In the genomic region with DNA sequence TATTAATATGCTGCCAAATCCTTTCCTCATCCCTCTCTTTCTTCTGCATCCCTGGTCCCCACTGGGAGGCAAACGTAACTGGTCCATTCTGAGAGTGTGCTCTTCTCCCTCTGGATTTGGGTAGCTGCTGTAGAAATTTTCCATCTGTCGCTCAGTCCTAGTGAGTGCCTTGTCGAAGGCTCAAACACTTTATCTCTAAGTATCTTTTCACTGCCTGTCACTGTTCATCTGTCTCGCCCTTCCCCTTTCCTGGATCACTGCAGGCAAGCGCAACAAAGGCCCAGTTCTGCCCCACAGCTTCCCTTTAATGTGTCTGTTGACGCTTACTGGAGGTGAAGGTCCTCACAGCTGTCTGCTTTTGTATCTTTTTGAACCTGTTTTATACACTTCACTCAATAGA, we compare ENCODE assay signal across 18 mouse cellular contexts. TPM values are rescaled to one million over a fixed set of nuclear protein-coding genes. Genes with fewer than 3 reads are reported as not detected.
A peak's percentile ranks its signal among the peaks of the same experiment; 100 is the strongest.
DNase-seq lines count a peak whose midpoint lies in the region; ATAC-seq and TF ChIP-seq lines count a peak whose summit lies in the region.
"Had no signal": no experiment of that assay in that cellular context is flagged by ENCODE, and none has a peak within 500 bp of the region (broad histone marks: within the 10 kb centered on the region; RNA-seq: fewer than 3 reads in every experiment).

No protein-coding gene starts in this region.

- no peak for DNase-seq in kidney, adult 2 months
- DNase-seq in lung, postnatal 25 days (ENCODE audit: low spot score), result peak; percentile 7
- DNase-seq in adrenal gland, postnatal 4 days (ENCODE audit: low spot score in 2 of 2), result no peak
- no peak for DNase-seq in testis, postnatal 10 days (ENCODE audit: low spot score)
- DNase-seq: cerebellum, postnatal 10 days; heart, postnatal 10 days; layer of hippocampus, adult 9-11 months had no signal

- H3K4me3 ChIP-seq in forebrain, embryonic 12.5 days (replicated peaks), result no peak overlapping the region
- H3K4me3 ChIP-seq in forebrain, embryonic 16.5 days (replicated peaks; ENCODE audit: low read length), result no peak overlapping the region
- no peak overlapping the region for H3K4me3 ChIP-seq in kidney, adult 2 months (ENCODE audit: insufficient read depth, low read depth, low read length)
- no peak overlapping the region for H3K4me3 ChIP-seq in kidney, embryonic 15.5 days (replicated peaks)
- H3K4me3 ChIP-seq: limb, embryonic 10.5 days; myocyte had no signal

- H3K27me3 ChIP-seq in forebrain, embryonic 12.5 days, result no peaks in the 10 kb centered on the region
- H3K27me3 ChIP-seq in forebrain, embryonic 16.5 days (replicated peaks; ENCODE audit: control insufficient read depth, insufficient read depth, low read length), result no peaks in the 10 kb centered on the region
- H3K27me3 ChIP-seq in kidney, adult 2 months (replicated peaks; ENCODE audit: control insufficient read depth, insufficient read depth, low read length), result no peaks in the 10 kb centered on the region
- no peaks in the 10 kb centered on the region for H3K27me3 ChIP-seq in kidney, embryonic 15.5 days

- no peak overlapping the region for H3K4me2 ChIP-seq in forebrain, embryonic 12.5 days
- H3K4me2 ChIP-seq in forebrain, embryonic 16.5 days (ENCODE audit: low read length), result no peak overlapping the region
- no peak overlapping the region for H3K4me2 ChIP-seq in kidney, embryonic 15.5 days

- no peaks in the 10 kb centered on the region for H3K9me3 ChIP-seq in forebrain, embryonic 12.5 days
- no peaks in the 10 kb centered on the region for H3K9me3 ChIP-seq in forebrain, embryonic 16.5 days (ENCODE audit: control insufficient read depth, low read length)
- no peaks in the 10 kb centered on the region for H3K9me3 ChIP-seq in kidney, embryonic 15.5 days (replicated peaks)
- H3K9me3 ChIP-seq: limb, embryonic 10.5 days had no signal

- no peak overlapping the region for H3K9ac ChIP-seq in forebrain, embryonic 12.5 days
- no peak overlapping the region for H3K9ac ChIP-seq in forebrain, embryonic 16.5 days (replicated peaks; ENCODE audit: low read depth, low read length)
- no peak overlapping the region for H3K9ac ChIP-seq in kidney, embryonic 15.5 days

- H3K4me1 ChIP-seq in forebrain, embryonic 12.5 days, result no peaks in the 10 kb centered on the region
- H3K4me1 ChIP-seq in forebrain, embryonic 16.5 days (replicated peaks; ENCODE audit: control insufficient read depth, insufficient read depth, low read length), result no peaks in the 10 kb centered on the region
- peaks cover 16% of the 10 kb centered on the region for H3K4me1 ChIP-seq in kidney, adult 2 months (ENCODE audit: control insufficient read depth, insufficient read depth, low read length)
- 0 out of 2 replicates have a peak, but pooled peaks cover 4% of the 10 kb centered on the region for H3K4me1 ChIP-seq in kidney, embryonic 15.5 days
- H3K4me1 ChIP-seq: limb, embryonic 10.5 days had no signal

- no peak for TF ChIP-seq POLR2A in kidney, adult 2 months (IDR thresholded peaks at IDR 0.05; ENCODE audit: low read depth, low read length)

- WGBS in forebrain, embryonic 12.5 days, result 73% methylated on average over 6 of the region's 6 CpGs
- WGBS in forebrain, embryonic 16.5 days, result 65% methylated on average over 6 of the region's 6 CpGs
- WGBS in kidney, adult 2 months, result 39% methylated on average over 6 of the region's 6 CpGs
- WGBS in kidney, embryonic 15.5 days, result 76% methylated on average over 6 of the region's 6 CpGs

- H3K36me3 ChIP-seq in forebrain, embryonic 12.5 days (replicated peaks), result peaks cover 74% of the 10 kb centered on the region
- peaks cover 51% of the 10 kb centered on the region for H3K36me3 ChIP-seq in forebrain, embryonic 16.5 days (ENCODE audit: control insufficient read depth, insufficient read depth)
- peaks cover 14% of the 10 kb centered on the region for H3K36me3 ChIP-seq in kidney, adult 2 months (ENCODE audit: control insufficient read depth, insufficient read depth, low read length)
- H3K36me3 ChIP-seq in kidney, embryonic 15.5 days, result peaks cover 89% of the 10 kb centered on the region

- no peak overlapping the region for H3K27ac ChIP-seq in forebrain, embryonic 12.5 days
- no peak overlapping the region for H3K27ac ChIP-seq in forebrain, embryonic 16.5 days (ENCODE audit: low read length)
- H3K27ac ChIP-seq in kidney, adult 2 months (ENCODE audit: insufficient read depth, low read depth, low read length), result 0 out of 2 replicates have a peak overlapping the region, but pooled peaks have one; percentile 71
- no peak overlapping the region for H3K27ac ChIP-seq in kidney, embryonic 15.5 days
- H3K27ac ChIP-seq: limb, embryonic 10.5 days had no signal

- ATAC-seq in forebrain, embryonic 12.5 days (ENCODE audit: low FRiP score), result 0 out of 2 replicates have a peak, but pooled peaks have one; percentile 30
- no peak for ATAC-seq in forebrain, embryonic 16.5 days
- ATAC-seq in kidney, embryonic 15.5 days (replicated peaks; ENCODE audit: low FRiP score), result no peak
- ATAC-seq in monocyte, adult 5-6 weeks (replicated peaks; ENCODE audit: insufficient number of reproducible peaks, low FRiP score, low TSS enrichment, poor library complexity, severe bottlenecking), result peak; percentile 43; the same call in 1 of the 2 replicates
- ATAC-seq: activated CD4-positive, CD25-positive, alpha-beta regulatory T cell, adult 4 months had no signal

- no peak for TF ChIP-seq CTCF in kidney, adult 2 months (conservative IDR thresholded peaks at IDR 0.05; ENCODE audit: insufficient read depth, insufficient read length, low read depth, low read length)

RNA-seq across cellular contexts. Expression of gene Ncstn, which starts 12.6 kb away (rescaled TPM):
- 107 and 111 TPM in 2 replicates for polyA plus RNA-seq in forebrain, embryonic 12.5 days (2016; fragmentation: Nextera tagmentation; extraction: Ambion mirVana)
- polyA plus RNA-seq in forebrain, embryonic 16.5 days (2015; fragmentation: Nextera tagmentation; extraction: Ambion mirVana), result 108 and 112 TPM in 2 replicates
- 94.0 and 98.3 TPM in 2 replicates for polyA plus RNA-seq in kidney, adult 2 months (2012; rRNA removed)
- polyA plus RNA-seq in kidney, embryonic 15.5 days (2015; fragmentation: Nextera tagmentation; extraction: Ambion mirVana), result 130 and 137 TPM in 2 replicates
- total RNA-seq in monocyte, adult 5-6 weeks (2017), result 47.2 to 70.4 TPM (median 56.3 TPM) in 3 replicates
- 100 to 1,000 TPM; 148 to 154 TPM for total RNA-seq in adrenal gland, postnatal 4 days (2021)

RNA-seq across cellular contexts. Expression of gene Copa, which starts 12.9 kb away (rescaled TPM):
- 199 and 222 TPM in 2 replicates for polyA plus RNA-seq in forebrain, embryonic 12.5 days (2016; fragmentation: Nextera tagmentation; extraction: Ambion mirVana)
- 235 and 242 TPM in 2 replicates for polyA plus RNA-seq in forebrain, embryonic 16.5 days (2015; fragmentation: Nextera tagmentation; extraction: Ambion mirVana)
- polyA plus RNA-seq in kidney, adult 2 months (2012; rRNA removed), result 60.4 and 74.9 TPM in 2 replicates
- 221 and 237 TPM in 2 replicates for polyA plus RNA-seq in kidney, embryonic 15.5 days (2015; fragmentation: Nextera tagmentation; extraction: Ambion mirVana)
- 154 to 190 TPM (median 159 TPM) in 3 replicates for total RNA-seq in monocyte, adult 5-6 weeks (2017)
- total RNA-seq in adrenal gland, postnatal 4 days (2021), result 100 to 1,000 TPM; 187 to 205 TPM

RNA-seq across cellular contexts. Expression of gene Pex19, which starts 31.4 kb away (rescaled TPM):
- polyA plus RNA-seq in forebrain, embryonic 12.5 days (2016; fragmentation: Nextera tagmentation; extraction: Ambion mirVana), result 157 and 162 TPM in 2 replicates
- polyA plus RNA-seq in forebrain, embryonic 16.5 days (2015; fragmentation: Nextera tagmentation; extraction: Ambion mirVana), result 155 and 157 TPM in 2 replicates
- polyA plus RNA-seq in kidney, adult 2 months (2012; rRNA removed), result 110 and 125 TPM in 2 replicates
- polyA plus RNA-seq in kidney, embryonic 15.5 days (2015; fragmentation: Nextera tagmentation; extraction: Ambion mirVana), result 149 and 154 TPM in 2 replicates
- 42.1 to 57.3 TPM (median 52.1 TPM) in 3 replicates for total RNA-seq in monocyte, adult 5-6 weeks (2017)
- 100 to 1,000 TPM; 168 to 170 TPM for total RNA-seq in adrenal gland, postnatal 4 days (2021)

RNA-seq across cellular contexts. Expression of gene Nhlh1, which starts 37.8 kb away (rescaled TPM):
- polyA plus RNA-seq in forebrain, embryonic 12.5 days (2016; fragmentation: Nextera tagmentation; extraction: Ambion mirVana), result 9.0 and 9.8 TPM in 2 replicates
- 2.0 TPM in 2 replicates for polyA plus RNA-seq in forebrain, embryonic 16.5 days (2015; fragmentation: Nextera tagmentation; extraction: Ambion mirVana)
- polyA plus RNA-seq in kidney, adult 2 months (2012; rRNA removed), result not detected in 2 replicates
- polyA plus RNA-seq in kidney, embryonic 15.5 days (2015; fragmentation: Nextera tagmentation; extraction: Ambion mirVana), result not detected in 2 replicates
- not detected in 3 replicates for total RNA-seq in monocyte, adult 5-6 weeks (2017)
- total RNA-seq in adrenal gland, postnatal 4 days (2021), result under 1 TPM in 1 of 2 experiments, not detected in 1; 0.31 TPM
- total RNA-seq: ES-E14; heart, postnatal 10 days had no signal
- polyA plus RNA-seq: activated CD4-positive, CD25-positive, alpha-beta regulatory T cell, adult 4 months; kidney, embryonic 14.5 days; limb, embryonic 10.5 days; liver, embryonic 16.5 days; thymus, postnatal 0 days had no signal

RNA-seq across cellular contexts. Expression of gene Dcaf8, which starts 52.7 kb away (rescaled TPM):
- polyA plus RNA-seq in forebrain, embryonic 12.5 days (2016; fragmentation: Nextera tagmentation; extraction: Ambion mirVana), result 139 and 143 TPM in 2 replicates
- polyA plus RNA-seq in forebrain, embryonic 16.5 days (2015; fragmentation: Nextera tagmentation; extraction: Ambion mirVana), result 106 and 107 TPM in 2 replicates
- polyA plus RNA-seq in kidney, adult 2 months (2012; rRNA removed), result 93.4 and 95.1 TPM in 2 replicates
- 125 and 132 TPM in 2 replicates for polyA plus RNA-seq in kidney, embryonic 15.5 days (2015; fragmentation: Nextera tagmentation; extraction: Ambion mirVana)
- total RNA-seq in monocyte, adult 5-6 weeks (2017), result 77.0 to 164 TPM (median 136 TPM) in 3 replicates
- total RNA-seq in adrenal gland, postnatal 4 days (2021), result 100 to 1,000 TPM; 177 to 181 TPM

Comparison
In these comparisons a context has a peak if more than half of its experiments do, and no peak if none do; other contexts are left out.
1. ATAC-seq: peak in forebrain, embryonic 12.5 days (single experiment) and monocyte, adult 5-6 weeks (single experiment); none in forebrain, embryonic 16.5 days (single experiment) and kidney, embryonic 15.5 days (single experiment).